Mouse (Mus musculus): ENCODE measurements around the gene Gp1ba.

Gene Gp1ba

DNA sequence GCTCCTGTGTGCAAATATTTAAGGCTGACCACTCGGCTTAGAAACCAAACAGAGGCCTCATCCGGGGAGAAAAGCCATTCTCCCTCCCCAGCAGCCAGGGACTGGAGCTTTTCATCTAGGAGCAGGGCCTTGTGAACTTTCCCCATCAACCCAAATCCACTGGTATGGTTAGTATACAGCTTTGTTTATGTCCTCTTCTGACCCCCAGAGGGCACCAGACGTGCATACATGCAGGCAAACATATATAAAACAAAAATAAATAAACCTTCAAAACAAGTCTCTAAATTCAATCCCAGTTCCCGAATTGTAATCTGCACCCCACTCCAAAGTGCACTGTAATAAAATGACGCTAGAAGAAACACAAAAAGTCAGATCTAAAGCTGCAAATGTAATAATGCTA lies 9.4 kb upstream of the Gp1ba start:
- no peak for DNase-seq

DNA sequence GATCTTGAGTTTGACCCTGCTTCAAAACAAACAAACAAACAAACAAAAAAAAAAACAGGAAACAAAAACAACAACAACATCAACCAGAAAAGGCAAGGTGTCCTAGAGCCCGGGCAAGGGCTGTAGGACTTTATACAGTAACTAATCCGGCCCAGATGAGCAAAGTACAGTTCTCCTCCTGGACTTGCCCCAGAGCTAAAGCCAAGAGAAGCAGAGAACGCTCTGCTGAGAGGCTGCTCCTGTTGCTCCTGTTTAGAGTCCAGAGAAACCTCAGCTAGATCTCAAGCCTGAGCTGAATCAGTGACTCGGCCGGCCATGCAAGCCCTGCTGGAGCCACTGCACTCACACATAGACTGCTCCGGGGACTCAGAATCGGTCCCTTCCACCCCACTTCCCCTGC lies 8.8 kb upstream of the Gp1ba start:
- DNase-seq, result peak; percentile 75

DNA sequence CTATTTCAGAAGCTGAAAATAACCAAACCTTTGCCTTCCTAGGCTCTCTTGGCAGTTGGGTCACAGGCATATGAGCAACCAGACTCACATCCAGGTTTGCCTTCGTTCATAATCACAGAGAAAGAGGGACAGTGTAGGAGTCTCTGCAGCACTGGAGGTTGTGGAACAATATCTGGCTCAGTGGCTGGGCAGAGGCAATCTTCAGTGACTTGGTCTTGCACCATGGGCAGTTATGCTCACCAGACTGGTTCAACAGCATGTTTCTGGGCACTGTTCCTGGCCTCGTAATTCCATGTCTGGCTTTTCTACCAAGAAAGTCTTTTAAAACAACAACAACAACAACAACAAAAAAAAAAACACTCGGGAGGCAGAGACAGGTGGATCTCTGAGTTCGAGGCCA lies 3.3 kb upstream of the Gp1ba start:
- DNase-seq, result no peak

DNA sequence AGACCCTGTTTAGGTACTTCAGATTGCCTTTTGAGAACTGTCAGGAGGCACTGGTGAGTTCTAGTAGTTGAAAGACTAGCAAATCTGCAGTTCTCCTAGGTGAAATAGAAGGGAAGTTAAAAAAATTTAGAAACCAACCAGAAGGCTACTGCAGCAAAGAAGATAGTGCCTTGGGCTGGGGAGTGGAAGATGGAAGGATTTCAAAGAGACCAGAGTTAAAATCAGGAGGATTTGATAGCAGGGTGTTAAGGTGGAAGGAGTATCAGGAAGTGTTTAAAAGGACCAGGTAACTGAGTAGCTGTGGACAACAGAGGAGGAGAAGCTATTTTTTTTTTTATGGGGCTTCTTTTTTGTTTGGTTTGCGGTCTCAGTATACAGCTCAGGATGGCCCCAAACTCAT lies 1.2 kb upstream of the Gp1ba start:
- DNase-seq, result no peak

DNA sequence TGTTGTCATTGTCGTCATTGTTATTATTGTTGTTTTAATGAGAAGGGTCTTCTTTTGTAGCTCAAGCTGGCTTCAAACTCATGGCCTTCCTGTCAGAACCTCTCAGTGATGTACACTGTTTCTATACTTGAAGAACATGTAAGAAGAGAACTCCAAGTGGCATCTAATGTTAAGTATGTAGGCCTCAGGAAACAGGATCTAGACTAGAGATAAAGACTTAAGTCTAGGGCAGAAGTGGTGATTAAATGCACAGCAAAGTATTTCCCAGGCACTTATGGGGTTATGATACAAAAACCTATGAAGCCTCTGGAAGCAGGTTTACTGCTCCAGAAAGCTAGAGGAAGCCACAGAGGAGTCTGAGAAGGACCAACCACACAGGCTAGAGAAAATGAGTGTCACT lies 629 bp upstream of the Gp1ba start:
- no peak for DNase-seq

DNA sequence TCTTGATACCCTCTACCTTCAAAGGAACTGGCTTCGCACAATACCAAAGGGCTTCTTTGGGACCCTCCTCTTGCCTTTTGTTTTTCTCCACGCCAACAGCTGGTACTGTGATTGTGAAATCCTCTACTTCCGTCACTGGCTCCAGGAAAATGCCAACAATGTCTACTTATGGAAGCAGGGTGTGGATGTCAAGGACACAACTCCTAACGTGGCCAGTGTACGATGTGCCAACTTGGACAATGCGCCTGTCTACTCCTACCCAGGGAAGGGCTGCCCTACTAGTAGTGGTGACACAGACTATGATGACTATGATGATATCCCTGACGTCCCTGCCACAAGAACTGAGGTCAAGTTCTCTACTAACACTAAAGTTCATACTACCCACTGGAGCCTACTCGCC lies 1.1 kb downstream of the Gp1ba start:
- no peak for DNase-seq

DNA sequence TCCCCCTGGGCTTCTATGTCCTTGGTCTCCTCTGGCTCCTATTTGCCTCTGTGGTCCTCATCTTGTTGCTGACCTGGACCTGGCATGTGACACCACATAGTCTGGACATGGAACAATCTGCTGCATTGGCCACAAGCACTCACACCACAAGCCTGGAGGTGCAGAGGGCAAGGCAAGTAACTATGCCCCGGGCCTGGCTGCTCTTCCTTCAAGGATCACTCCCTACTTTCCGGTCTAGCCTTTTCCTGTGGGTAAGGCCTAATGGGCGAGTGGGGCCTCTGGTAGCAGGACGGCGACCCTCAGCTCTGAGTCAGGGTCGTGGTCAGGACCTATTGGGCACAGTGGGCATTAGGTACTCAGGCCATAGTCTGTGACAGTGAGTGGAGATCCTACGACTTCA lies 2.3 kb downstream of the Gp1ba start:
- DNase-seq, result no peak

DNA sequence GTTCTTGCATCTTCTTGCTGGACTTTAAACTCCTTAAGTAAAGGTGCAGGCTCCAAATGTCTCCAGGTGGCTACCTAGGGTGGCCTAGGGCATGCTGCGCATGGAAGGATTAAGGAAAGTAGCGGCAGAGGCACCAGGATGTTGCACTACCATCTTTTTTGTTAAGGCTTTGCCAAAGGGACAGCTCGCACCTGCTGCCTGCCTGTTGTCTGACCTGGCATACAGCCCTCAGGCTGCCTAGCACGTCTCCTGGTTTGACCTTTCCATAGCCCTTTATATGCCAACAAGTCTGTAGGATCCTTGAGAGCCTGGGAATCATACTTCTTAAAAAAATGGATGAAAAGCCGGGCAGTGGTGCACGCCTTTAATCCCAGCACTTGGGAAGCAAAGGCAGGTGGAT lies 4.1 kb downstream of the Gp1ba start:
- no peak for DNase-seq

DNA sequence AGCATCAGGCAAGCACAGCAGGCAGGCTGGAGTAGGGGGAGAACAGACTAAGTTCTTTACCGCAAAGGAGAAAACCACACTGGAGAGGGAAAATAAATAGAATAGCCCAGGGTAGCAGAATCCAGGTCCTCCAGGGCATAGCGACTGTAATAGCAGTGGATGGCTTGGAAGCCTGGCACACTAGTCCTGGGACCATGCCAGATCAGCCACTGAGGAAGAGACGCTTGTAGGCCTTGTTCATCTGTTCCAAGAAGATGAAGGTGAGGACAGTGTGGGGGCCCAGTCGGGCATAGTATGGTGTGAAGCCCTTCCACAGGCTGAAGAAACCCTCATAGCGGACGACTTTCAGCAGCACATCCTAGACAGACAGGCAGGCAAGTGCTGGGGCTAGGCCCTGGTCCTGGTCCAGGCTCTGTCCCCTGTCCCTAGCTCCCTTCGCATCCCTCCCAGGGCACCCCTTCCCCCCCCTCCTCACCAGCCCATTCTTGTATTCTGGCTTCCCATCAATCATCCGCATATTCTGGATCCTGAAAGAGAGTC lies 5.7 kb downstream of the Gp1ba start:
- no peak for DNase-seq

DNA sequence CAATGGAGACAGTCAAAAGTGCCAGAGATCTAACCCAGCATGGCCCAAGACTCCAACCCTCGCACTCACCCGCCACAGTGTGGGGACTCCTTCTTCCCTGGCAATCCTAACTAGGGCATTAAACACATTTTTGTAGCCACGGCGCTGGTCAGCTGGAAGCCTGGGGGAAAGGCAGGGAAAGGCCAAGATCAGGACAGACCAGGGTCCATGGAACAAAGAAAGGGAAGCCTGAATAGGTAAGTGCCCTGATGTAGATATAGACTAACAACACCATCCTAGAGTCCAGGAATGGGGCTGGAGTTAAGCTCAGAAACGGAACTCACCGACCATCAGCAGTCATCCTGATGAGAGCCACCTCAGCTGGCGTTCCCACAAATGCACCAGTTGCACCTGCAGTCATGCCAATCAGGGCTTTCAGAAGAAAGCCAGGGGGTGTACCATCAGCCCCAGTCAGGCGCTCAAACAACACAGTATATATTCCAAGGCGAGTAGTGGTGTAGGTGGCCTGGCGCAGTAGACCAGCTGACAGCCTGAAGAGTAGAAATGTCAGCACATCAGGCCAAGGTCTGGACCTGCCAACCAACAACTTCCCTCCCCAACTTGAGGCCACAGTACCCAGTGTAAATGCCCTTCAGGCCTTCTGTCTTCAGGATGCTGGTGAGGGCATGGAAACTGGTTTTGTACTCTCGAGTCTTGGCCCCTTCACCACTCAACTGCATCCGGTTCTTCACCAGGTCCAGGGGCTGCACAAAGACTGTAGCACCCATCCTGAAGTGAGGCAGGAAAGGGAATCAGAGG lies 6.7 kb downstream of the Gp1ba start:
- DNase-seq, result no peak

DNA sequence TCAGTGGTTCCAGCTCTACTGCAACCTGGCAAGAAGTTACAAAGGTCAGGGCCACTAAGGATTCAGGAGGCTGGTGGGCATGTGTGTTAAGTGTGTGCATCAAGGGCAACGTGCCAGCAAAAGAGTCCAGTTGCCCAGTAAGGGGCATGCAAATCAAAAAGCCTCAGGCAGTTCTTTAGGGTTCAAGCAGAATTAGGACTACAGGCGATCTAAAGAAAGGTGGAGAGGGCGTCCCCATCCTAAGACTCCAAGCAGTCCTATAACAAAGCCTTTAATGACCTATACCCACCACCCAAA lies 7.3 kb downstream of the Gp1ba start:
- peak; percentile 71 for DNase-seq

DNA sequence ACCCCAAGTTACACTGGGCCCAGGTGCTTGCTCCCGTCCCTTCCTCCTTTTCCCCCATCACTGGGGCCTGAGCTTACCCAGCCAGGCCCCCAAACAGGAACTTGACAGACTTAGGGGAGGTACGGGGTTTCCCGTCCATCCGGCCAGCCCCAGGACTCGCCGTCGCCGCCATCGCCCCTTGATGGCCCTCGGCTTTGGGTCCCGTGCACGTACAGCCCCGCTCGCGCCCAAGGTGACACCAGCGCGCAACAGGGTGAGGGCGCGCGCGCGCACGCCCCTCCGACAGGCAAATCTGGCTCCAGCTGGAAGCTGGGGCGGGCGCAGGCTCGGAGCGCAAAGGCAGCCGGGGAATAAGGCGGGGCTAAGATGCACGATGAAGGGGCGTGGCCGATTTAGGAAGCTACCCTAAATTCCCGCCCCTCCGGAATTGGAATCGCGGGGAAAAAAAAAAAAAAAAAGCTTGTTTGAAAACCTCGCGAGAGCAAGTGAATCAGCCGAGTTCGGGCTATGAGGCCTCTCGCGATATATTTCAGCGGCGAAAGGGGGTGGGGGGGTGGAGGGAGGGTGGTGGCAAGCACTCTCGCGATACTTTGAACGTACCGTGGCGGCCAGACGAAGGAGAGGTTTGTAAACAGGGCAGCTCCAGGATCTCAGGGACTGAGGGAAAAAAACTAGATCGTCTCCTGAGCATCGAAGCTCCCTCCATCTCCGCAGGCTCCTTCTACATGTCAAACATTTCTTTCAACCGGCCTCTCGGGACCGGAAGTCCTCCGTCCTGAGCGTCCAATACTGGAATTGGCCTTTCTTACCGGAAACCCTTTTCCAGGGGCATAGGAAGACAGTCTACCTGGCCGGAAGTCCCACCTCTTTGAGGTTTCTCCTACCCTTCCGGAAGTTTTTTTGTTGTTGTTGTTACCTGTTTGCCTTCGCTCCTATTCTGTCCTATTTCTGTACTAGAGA lies 8.0 kb downstream of the Gp1ba start, which contains the start of the genes Rnf167 and Slc25a11:
TSS of gene Rnf167 (plus strand) at position 545 of the 960 bp plus-strand sequence.
TSS of gene Slc25a11 (minus strand) at position 789 of the 960 bp plus-strand sequence.
- DNase-seq, result peak; percentile 97

DNA sequence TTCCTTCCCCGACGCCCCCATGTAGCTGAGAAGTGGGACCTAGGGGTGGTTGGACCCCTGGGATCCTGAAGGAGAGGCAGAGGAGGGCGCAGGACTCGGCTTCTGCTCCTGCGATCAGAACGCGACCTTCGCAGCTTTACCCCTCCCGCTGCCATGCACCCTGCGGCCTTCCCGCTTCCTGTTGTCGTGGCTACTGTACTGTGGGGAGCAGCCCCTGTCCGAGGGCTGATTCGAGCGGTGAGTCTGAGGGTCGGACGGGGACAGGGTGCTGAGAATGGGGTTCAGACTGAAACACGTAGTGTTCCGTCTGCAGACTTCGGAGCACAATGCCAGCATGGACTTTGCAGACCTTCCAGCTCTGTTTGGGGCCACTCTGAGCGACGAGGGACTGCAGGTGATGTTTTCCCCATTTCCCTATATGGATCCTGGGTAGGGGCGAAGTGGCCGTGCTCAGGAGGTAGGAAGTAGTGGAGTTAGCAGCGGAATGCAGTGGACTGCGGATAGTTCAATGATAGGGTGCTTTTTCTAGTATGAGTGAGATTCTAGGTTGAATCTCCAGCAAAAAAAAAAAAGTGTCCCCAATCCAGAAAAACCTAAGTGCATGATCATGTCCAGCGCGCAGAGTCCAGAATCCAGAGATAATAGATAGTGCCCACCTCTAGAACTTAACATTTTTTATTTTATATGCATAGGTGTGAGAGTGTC lies 8.9 kb downstream of the Gp1ba start:
- DNase-seq, result peak; percentile 48

DNA sequence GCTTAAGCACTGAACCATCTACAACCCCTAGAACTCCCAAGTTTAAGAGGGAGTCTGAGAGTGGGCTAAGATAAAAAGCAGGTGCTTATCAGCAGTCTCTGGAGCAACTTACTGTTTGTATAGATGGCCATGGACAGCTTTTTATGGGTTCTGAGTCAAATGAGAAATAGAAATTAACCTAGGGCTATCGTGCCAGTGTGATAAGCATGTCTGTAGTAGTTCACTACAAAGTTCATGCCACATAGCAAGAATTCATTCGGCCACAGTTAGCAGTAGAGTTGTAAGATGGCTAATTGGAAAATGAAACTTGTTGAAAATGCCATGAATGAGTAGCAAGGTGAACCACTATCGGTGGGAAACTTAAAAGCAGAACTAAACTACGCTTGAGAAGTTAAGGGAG lies 9.6 kb downstream of the Gp1ba start:
- DNase-seq, result no peak

DNA sequence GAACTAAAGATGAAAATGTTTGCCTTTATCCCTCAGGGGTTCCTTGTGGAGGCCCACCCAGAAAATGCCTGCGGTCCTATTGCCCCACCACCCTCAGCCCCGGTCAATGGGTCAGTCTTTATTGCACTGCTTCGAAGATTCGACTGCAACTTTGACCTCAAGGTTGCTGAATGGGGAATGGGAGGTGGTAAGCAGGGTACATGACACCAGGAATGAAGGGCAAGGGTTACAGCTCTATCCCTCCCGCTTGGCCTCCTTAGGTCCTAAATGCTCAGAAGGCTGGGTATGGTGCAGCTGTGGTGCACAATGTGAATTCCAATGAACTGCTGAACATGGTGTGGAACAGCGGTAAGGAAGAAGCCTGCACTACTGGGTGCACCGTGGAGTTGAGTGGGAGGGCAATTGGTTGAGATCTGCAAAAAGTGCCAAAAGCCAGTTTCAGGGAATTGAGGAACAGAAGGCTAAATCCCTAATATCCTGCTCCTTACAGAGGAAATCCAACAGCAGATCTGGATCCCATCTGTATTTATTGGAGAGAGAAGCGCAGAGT lies 10.3 kb downstream of the Gp1ba start:
- DNase-seq, result no peak

DNA sequence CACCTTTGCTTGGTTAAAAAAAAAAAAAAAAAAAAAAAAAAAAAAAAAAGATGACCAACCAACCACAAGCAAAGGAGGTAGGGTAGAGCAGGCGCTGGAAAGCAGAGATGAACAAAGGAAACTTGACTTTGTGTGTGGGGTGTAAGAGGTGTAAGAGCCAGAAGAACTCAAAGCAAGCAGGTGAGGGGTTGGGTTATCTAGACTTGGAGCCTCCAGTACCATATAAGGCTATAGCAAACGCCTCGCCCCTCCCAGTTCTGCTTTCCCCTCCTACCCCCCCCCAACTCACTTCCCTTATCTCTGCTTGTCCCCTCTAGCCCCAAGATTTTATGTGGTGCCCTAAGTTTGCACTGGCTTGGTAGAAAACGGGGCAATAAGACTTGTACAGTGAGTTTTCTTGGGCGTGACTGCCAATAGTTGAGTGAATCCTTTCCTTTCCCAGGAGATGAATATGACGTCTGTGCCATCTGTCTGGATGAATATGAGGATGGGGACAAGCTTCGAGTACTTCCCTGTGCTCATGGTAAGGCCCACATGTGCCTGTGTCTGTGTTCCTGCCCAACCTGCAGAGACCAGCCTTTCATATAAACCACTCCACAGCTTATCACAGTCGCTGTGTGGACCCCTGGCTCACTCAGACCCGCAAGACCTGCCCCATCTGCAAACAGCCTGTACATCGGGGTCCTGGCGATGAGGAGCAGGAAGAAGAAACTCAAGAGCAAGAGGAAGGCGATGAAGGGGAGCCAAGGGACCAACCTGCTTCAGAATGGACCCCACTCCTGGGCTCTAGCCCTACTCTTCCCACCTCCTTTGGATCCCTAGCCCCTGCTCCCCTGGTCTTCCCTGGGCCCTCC lies 11.6 kb downstream of the Gp1ba start:
- DNase-seq, result no peak

DNA sequence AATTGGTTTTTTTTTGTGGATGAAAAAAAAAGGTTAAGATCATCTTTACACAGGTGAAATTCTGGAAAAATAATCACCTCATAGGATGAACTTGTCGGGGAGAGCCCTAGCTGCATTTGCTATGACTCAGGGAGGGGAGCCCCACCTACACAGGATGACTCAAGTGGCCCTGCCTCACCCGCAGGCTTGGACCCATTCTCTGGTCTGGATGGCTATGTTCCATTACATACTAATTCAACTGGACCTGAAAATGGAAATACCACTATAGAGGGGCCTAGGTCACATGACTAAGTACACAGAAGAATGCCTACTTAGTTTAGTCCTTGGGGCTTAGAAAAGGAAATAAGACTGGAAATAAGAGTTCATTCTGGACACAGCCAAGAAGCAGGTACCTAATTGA lies 12.5 kb downstream of the Gp1ba start:
- no peak for DNase-seq

DNA sequence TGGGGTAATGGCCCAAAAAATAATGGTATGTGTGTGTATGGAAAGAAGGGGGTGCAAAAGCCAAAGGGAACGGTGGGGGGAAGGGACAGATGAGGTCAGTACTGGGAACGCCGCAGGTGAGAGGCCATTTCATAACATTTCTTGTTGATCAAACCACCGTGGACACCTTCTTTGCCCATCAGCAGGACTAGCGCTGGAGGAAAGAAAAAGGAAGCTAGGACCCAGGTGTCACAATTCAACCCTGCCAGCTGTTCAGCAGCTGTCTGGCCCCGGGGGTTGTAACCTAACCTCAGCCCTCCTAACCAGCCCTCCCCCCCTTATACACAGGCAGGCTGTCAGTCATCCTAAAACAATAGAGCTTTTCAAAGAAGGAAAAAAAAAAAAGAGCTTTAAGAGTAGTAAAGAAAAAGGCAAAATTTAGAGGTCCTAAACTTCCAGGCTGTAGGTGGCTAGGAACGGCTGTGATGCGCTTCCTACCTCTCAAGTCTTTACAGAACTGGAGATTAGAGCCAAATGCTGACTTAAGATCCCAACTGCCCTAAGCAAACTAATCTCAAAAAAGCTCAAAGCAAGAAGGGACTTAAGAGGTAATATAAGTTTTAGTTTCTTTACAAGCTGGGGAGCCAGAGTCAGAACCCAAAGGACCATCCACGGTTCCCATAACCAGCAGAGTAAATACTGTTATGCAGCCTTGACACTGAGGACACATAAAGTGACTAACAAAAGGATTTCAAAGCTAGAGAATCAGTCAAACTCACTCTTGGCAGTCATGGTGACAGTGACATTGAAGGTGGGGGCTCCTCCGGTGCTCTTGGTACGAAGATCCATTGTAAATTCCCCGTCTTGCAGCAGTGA lies 13.3 kb downstream of the Gp1ba start:
- DNase-seq, result no peak

DNA sequence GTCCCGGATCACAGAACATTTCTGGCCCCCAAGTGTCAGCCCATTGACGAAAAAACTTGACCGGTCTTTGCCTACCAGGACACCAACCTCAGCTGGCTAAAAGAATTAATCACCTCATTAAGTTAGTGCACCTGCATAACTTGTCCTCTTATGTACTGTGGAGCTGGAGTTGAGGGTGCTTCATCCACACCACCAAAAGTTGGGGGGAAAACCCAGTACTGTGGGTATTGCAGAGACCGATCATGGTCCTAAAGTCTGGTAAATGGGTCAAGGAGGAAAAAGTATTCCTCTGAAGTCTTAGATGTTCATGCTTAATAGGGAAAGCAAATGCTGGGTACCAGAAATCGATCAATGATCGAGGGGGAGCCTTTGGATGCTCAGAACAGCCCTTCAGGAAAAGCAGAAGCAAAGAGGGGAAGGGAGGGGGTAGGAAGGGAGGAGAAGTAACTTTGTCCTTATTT lies 14.0 kb downstream of the Gp1ba start:
- DNase-seq, result no peak

DNA sequence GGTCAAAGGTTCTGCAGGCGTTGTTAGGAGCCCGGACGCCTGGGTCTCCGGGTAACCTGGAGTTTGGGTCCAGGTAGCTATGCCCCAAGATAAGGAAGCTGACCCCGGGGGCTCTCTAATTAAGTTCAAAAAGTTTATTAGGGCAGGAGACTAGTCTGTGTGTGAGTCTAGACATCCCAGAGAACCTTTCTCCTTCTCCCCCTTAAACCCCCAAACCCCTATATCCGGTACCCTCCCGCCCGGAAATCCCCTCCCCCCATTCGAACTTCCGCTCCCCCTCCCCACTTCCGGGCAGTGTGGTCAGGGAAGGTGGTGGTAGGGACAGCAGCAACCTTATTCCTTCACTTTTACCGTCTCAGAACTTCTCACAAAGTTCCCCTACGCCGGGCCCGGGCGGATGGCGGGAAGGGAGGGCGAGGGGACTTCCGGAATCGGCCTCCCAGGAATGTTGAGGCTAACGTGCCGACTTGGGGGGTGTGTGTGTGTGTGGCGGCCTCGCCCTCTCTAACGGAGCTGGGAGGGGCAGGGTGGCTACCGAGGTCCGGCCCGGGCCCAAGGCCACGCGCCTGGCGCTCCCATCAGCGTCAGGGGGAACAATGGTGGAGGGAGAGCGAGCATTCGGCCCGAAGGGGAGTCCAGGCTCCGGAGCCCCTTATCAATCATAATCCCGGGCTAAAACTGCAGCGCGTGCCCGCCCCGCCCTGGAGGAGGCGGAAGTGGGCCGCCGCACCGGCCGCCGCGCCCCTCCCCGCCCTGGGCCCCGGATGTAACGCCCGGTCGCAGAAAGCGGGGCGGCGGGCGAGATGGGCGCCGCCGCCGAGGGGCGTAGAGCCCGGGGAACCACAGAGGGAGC lies 14.6 kb downstream of the Gp1ba start:
- DNase-seq, result peak; percentile 59
